15 mouse cellular contexts compared by ENCODE assay signal in genomic region chr7:101066650-101067346, GRCm38 (mm10). TPM values are rescaled to one million over a fixed set of nuclear protein-coding genes. Genes with fewer than 3 reads are reported as not detected.
A peak's percentile ranks its signal among the peaks of the same experiment; 100 is the strongest.
DNase-seq lines count a peak whose midpoint lies in the region; ATAC-seq and TF ChIP-seq lines count a peak whose summit lies in the region.
"Had no signal": no experiment of that assay in that cellular context is flagged by ENCODE, and none has a peak within 500 bp of the region (broad histone marks: within the 10 kb centered on the region; RNA-seq: fewer than 3 reads in every experiment).

No protein-coding gene starts in this region.

- H3K27me3 ChIP-seq in kidney, adult 2 months (replicated peaks; ENCODE audit: control insufficient read depth, insufficient read depth, low read length): no peaks in the 10 kb centered on the region
- no peaks in the 10 kb centered on the region for H3K27me3 ChIP-seq in myocyte (ENCODE audit: control insufficient read depth, insufficient read depth, insufficient read length)
- H3K27me3 ChIP-seq: forebrain, embryonic 15.5 days had no signal

- peaks cover 27% of the 10 kb centered on the region for H3K4me1 ChIP-seq in kidney, adult 2 months (ENCODE audit: control insufficient read depth, insufficient read depth, low read length)

- ATAC-seq in granulocyte monocyte progenitor cell, adult 5-6 weeks (replicated peaks; ENCODE audit: poor library complexity, severe bottlenecking): peak; percentile 88
- ATAC-seq: forebrain, embryonic 15.5 days had no signal

- TF ChIP-seq POLR2A in kidney, adult 2 months (IDR thresholded peaks at IDR 0.05; ENCODE audit: low read depth, low read length): no peak
- no peak for TF ChIP-seq POLR2A in myocyte (IDR thresholded peaks at IDR 0.05; ENCODE audit: insufficient read length, low read depth)

- WGBS in kidney, adult 2 months: 50% methylated on average over 3 of the region's 3 CpGs

- H3ac ChIP-seq in myocyte (ENCODE audit: control insufficient read depth, insufficient read length): no peak overlapping the region

- H3K79me2 ChIP-seq in myocyte (ENCODE audit: control insufficient read depth, insufficient read depth): no peaks in the 10 kb centered on the region

- H3K4me2 ChIP-seq in myocyte (ENCODE audit: low read depth): no peak overlapping the region
- H3K4me2 ChIP-seq: forebrain, embryonic 15.5 days had no signal

- no peaks in the 10 kb centered on the region for H3K36me3 ChIP-seq in kidney, adult 2 months (ENCODE audit: control insufficient read depth, insufficient read depth, low read length)
- H3K36me3 ChIP-seq in myocyte (ENCODE audit: control insufficient read depth, insufficient read depth): no peaks in the 10 kb centered on the region
- H3K36me3 ChIP-seq: forebrain, embryonic 15.5 days; midbrain, embryonic 10.5 days had no signal

- no peak overlapping the region for H3K27ac ChIP-seq in kidney, adult 2 months (ENCODE audit: insufficient read depth, low read depth, low read length)
- H3K27ac ChIP-seq: forebrain, embryonic 15.5 days; midbrain, embryonic 10.5 days had no signal

- TF ChIP-seq CTCF in kidney, adult 2 months (conservative IDR thresholded peaks at IDR 0.05; ENCODE audit: insufficient read depth, insufficient read length, low read depth, low read length): no peak

- peak; percentile 48 for DNase-seq in kidney, adult 2 months
- DNase-seq in kidney, adult 9 months: no peak
- DNase-seq in B cell, adult 2 months: peak; percentile 54 to 66
- DNase-seq in thymus, postnatal 10 days (ENCODE audit: low spot score in 2 of 2): no peak
- no peak for DNase-seq in testis, postnatal 14 days (ENCODE audit: low spot score)
- no peak for DNase-seq in layer of hippocampus, adult 9-10 months (ENCODE audit: low spot score)
- DNase-seq: adrenal gland, postnatal 36 days; cerebellum, adult 11 months; gastrocnemius, postnatal 14 days; lung, adult 2 months; thymus, postnatal 36 days had no signal

- H3K4me3 ChIP-seq in kidney, adult 2 months (ENCODE audit: insufficient read depth, low read depth, low read length): no peak overlapping the region
- H3K4me3 ChIP-seq in myocyte: no peak overlapping the region
- H3K4me3 ChIP-seq: forebrain, embryonic 15.5 days; midbrain, embryonic 10.5 days had no signal

TF ChIP-seq in myocyte, 11 proteins besides CTCF, POLR2A, EP300 and RAD21:
- TF ChIP-seq CEBPB (IDR thresholded peaks at IDR 0.05; ENCODE audit: insufficient read depth, poor library complexity, severe bottlenecking) (no peak), MAX (IDR thresholded peaks at IDR 0.05; ENCODE audit: low read depth) (no peak), MYOD1 (IDR thresholded peaks at IDR 0.05; ENCODE audit: control insufficient read depth in 1 of 3, insufficient read length in 2 of 3, low read depth in 2 of 3) (peak in 2 of 3 experiments; percentile 55 to 75), SRF (IDR thresholded peaks at IDR 0.05; ENCODE audit: control insufficient read depth, insufficient read length, low read depth) (no peak)
TF ChIP-seq in myocyte: peak in this region for 1.

RNA-seq across cellular contexts. Expression of gene Fchsd2, which starts 25.9 kb away (rescaled TPM):
- 5.3 and 7.1 TPM in 2 replicates for polyA plus RNA-seq in kidney, adult 2 months (2012; rRNA removed)
- total RNA-seq in granulocyte monocyte progenitor cell, adult 5-6 weeks (2014; fragmentation: Nextera tagmentation): 43.5 and 60.4 TPM in 2 replicates
- 33.8 and 45.6 TPM in 2 replicates for total RNA-seq in granulocyte monocyte progenitor cell, adult 5-6 weeks (2017)
- polyA plus RNA-seq in myocyte (2012; fragmentation: generic; extraction: Trizol): 5.7 TPM

RNA-seq across cellular contexts. Expression of gene P2ry2, which starts 54.1 kb away (rescaled TPM):
- polyA plus RNA-seq in kidney, adult 2 months (2012; rRNA removed): 15.0 and 16.9 TPM in 2 replicates
- 8.7 and 15.1 TPM in 2 replicates for total RNA-seq in granulocyte monocyte progenitor cell, adult 5-6 weeks (2014; fragmentation: Nextera tagmentation)
- total RNA-seq in granulocyte monocyte progenitor cell, adult 5-6 weeks (2017): 6.2 and 7.8 TPM in 2 replicates
- polyA plus RNA-seq in myocyte (2012; fragmentation: generic; extraction: Trizol): 20.8 TPM

Comparison
In these comparisons a context has a peak if more than half of its experiments do, and no peak if none do; other contexts are left out.
1. DNase-seq: peak in kidney, adult 2 months (single experiment) and B cell, adult 2 months (2 of 2); none in kidney, adult 9 months (single experiment), thymus, postnatal 10 days (0 of 2), testis, postnatal 14 days (single experiment) and layer of hippocampus, adult 9-10 months (single experiment).